Mouse (Mus musculus) left cerebral cortex, postnatal 10 days (tissue): ENCODE measurements around the gene Slfnl1. TPM values are rescaled to one million over a fixed set of nuclear protein-coding genes. Genes with fewer than 3 reads are reported as not detected.

Source experiments
- DNase-seq, 2 experiments: peaks; one replicate each; pipeline ENCODE4 v3.0.0; 2021 to 2022; ENCODE audit warnings: low spot score in 2 of 2, mixed read lengths in 1 of 2; ENCODE audit errors: extremely low spot score in 1 of 2
- intact Hi-C: fragments of 180-260 bp; cut with DNase I; formaldehyde crosslinking; loops from one replicate; pipeline ENCODE4 v1.15.1; 2025
- total RNA-seq, 2 experiments: library from RNA; stranded (reverse); gene quantifications; 2 replicates each; pipeline ENCODE4 v1.2.3; 2021

The Slfnl1 gene
- total RNA-seq, 2 experiments from 2014 or later = 0.39 TPM; not detected in 1

GRCm38 (mm10) chr4:120570438-120571069, 38.5 kb downstream of the Slfnl1 start:
- intact Hi-C loops = no loop called here
- DNase-seq = no peak

GRCm38 (mm10) chr4:120571070-120571464, 39.0 kb downstream of the Slfnl1 start:
- intact Hi-C loops = no loop called here
- DNase-seq = no peak

- no peak for DNase-seq
- intact Hi-C loops = no loop called here
Observed at GRCm38 (mm10) chr4:120571691-120572090, 39.7 kb downstream of the Slfnl1 start.

GRCm38 (mm10) chr4:120580894-120581293, 48.9 kb downstream of the Slfnl1 start:
- DNase-seq = no peak
- intact Hi-C loops = no loop called here

- DNase-seq = no peak
- intact Hi-C loops = no loop called here
Observed at GRCm38 (mm10) chr4:120581711-120582110, 49.7 kb downstream of the Slfnl1 start.

Other genes with a start within 250 kb of the Slfnl1 start
- 10 to 100 TPM; 27.6 to 28.4 TPM for gene Foxo6, start 244.9 kb upstream of the Slfnl1 start, total RNA-seq
- 100 to 1,000 TPM; 129 TPM for gene Scmh1, start 127.0 kb upstream of the Slfnl1 start, total RNA-seq
- gene Ctps, start 38.0 kb downstream of the Slfnl1 start, total RNA-seq = 10 to 100 TPM; 62.2 to 62.5 TPM
- not detected for gene Gm8439, start 56.5 kb downstream of the Slfnl1 start, total RNA-seq
- 1 to 10 TPM; 7.0 to 9.0 TPM for gene Cited4, start 134.3 kb downstream of the Slfnl1 start, total RNA-seq
- 10 to 100 TPM; 11.4 to 12.6 TPM for gene Kcnq4, start 216.4 kb downstream of the Slfnl1 start, total RNA-seq